Mouse (Mus musculus): ENCODE results near the gene Farsb.

- TF ChIP-seq POLR2A (IDR thresholded peaks at IDR 0.05; ENCODE audit: control insufficient read depth in 1 of 2, insufficient read depth in 1 of 2, low read depth in 1 of 2, low read length in 2 of 2, poor library complexity in 1 of 2) (no peak), MEF2A (IDR thresholded peaks at IDR 0.05; ENCODE audit: extremely low read depth, insufficient replicate concordance, low read depth, low read length, poor library complexity, severe bottlenecking) (no peak), CTCF (IDR thresholded peaks at IDR 0.05 in 2 of 3, conservative IDR thresholded peaks at IDR 0.05 in 1 of 3; ENCODE audit: control insufficient read depth in 1 of 3, insufficient read depth in 1 of 3, low read depth in 2 of 3, low read length in 3 of 3, poor library complexity in 1 of 3, severe bottlenecking in 1 of 3) (no peak), GABPA (IDR thresholded peaks at IDR 0.05; ENCODE audit: low read depth, low read length) (no peak)
Observed at GRCm38 (mm10) chr1:78530500-78531215, 42.0 kb upstream of the Farsb start.
